In the genomic region with DNA sequence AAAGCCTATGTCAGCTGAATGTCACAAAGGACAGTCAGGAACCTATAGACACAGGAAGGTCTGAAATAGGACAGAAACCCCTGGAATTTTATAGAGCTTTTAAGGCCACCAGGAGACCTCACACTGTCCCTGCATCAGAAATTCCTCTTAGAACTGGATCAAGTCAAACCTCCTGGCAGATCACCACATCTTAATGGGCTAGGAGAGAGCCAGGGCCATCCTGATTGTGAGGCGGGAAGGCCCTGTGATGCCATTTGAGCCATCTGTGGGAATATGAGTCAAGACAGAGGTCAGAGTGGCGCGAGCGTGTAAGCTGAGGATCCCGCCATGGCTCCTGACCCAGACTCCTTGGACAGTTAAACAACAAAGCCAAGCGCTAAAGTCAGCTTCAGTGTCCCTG, we compare ENCODE assay signal across 13 mouse cellular contexts.
DNase-seq lines count a peak whose midpoint lies in the region; ATAC-seq lines count a peak whose summit lies in the region.
"Had no signal": no experiment of that assay in that cellular context is flagged by ENCODE, and none has a peak within 500 bp of the region (broad histone marks: within the 10 kb centered on the region; RNA-seq: fewer than 3 reads in every experiment).

No protein-coding gene starts in this region.

- no peaks in the 10 kb centered on the region for H3K36me3 ChIP-seq in heart, embryonic 13.5 days
- no peaks in the 10 kb centered on the region for H3K36me3 ChIP-seq in heart, embryonic 16.5 days (ENCODE audit: control insufficient read depth, insufficient read depth)
- no peaks in the 10 kb centered on the region for H3K36me3 ChIP-seq in liver, embryonic 13.5 days
- H3K36me3 ChIP-seq in midbrain, embryonic 14.5 days (ENCODE audit: control insufficient read depth, insufficient read depth, low read length): no peaks in the 10 kb centered on the region
- H3K36me3 ChIP-seq: lung, embryonic 15.5 days; midbrain, embryonic 10.5 days; neural tube, embryonic 12.5 days had no signal

- H3K4me1 ChIP-seq in heart, embryonic 13.5 days: peaks cover 87% of the 10 kb centered on the region
- peaks cover 45% of the 10 kb centered on the region for H3K4me1 ChIP-seq in heart, embryonic 16.5 days (ENCODE audit: control insufficient read depth, insufficient read depth, low read length)
- peaks cover 28% of the 10 kb centered on the region for H3K4me1 ChIP-seq in liver, embryonic 13.5 days (replicated peaks)
- no peaks in the 10 kb centered on the region for H3K4me1 ChIP-seq in midbrain, embryonic 14.5 days (ENCODE audit: control insufficient read depth, insufficient read depth, low read length)
- H3K4me1 ChIP-seq: neural tube, embryonic 12.5 days had no signal

- WGBS in heart, embryonic 13.5 days: 70% methylated on average over 6 of the region's 6 CpGs
- WGBS in heart, embryonic 16.5 days: 90% methylated on average over 6 of the region's 6 CpGs
- 75% methylated on average over 6 of the region's 6 CpGs for WGBS in liver, embryonic 13.5 days (ENCODE audit: insufficient replicate concordance)
- WGBS in midbrain, embryonic 14.5 days: 96% methylated on average over 6 of the region's 6 CpGs

- intact Hi-C loops in heart, postnatal 14 days (cut with DNase I): no loop called here

- H3K27ac ChIP-seq in heart, embryonic 13.5 days (replicated peaks): peak overlapping the region; percentile 68
- H3K27ac ChIP-seq in heart, embryonic 16.5 days (ENCODE audit: low read length): peak overlapping the region; percentile 78
- H3K27ac ChIP-seq in liver, embryonic 13.5 days: peak overlapping the region; percentile 77
- no peak overlapping the region for H3K27ac ChIP-seq in midbrain, embryonic 14.5 days (replicated peaks; ENCODE audit: low read depth, low read length)
- H3K27ac ChIP-seq: midbrain, embryonic 10.5 days; neural tube, embryonic 12.5 days had no signal

- H3K9me3 ChIP-seq in heart, embryonic 13.5 days: no peaks in the 10 kb centered on the region
- H3K9me3 ChIP-seq in heart, embryonic 16.5 days (replicated peaks; ENCODE audit: control insufficient read depth, low read length): no peaks in the 10 kb centered on the region
- no peaks in the 10 kb centered on the region for H3K9me3 ChIP-seq in liver, embryonic 13.5 days (replicated peaks)
- no peaks in the 10 kb centered on the region for H3K9me3 ChIP-seq in midbrain, embryonic 14.5 days (ENCODE audit: control insufficient read depth, low read length)
- H3K9me3 ChIP-seq: lung, embryonic 15.5 days; midbrain, embryonic 10.5 days; neural tube, embryonic 12.5 days had no signal

- no peak overlapping the region for H3K4me3 ChIP-seq in heart, embryonic 13.5 days
- H3K4me3 ChIP-seq in heart, embryonic 16.5 days (ENCODE audit: low read length): no peak overlapping the region
- H3K4me3 ChIP-seq in liver, embryonic 13.5 days (replicated peaks): no peak overlapping the region
- no peak overlapping the region for H3K4me3 ChIP-seq in midbrain, embryonic 14.5 days (replicated peaks; ENCODE audit: low read depth, low read length)
- H3K4me3 ChIP-seq: lung, embryonic 15.5 days; midbrain, embryonic 10.5 days; neural tube, embryonic 12.5 days had no signal

- no peak overlapping the region for H3K4me2 ChIP-seq in heart, embryonic 13.5 days
- no peak overlapping the region for H3K4me2 ChIP-seq in heart, embryonic 16.5 days (ENCODE audit: low read depth, low read length)
- H3K4me2 ChIP-seq in liver, embryonic 13.5 days: peak overlapping the region; percentile 17; the same call in 1 of the 2 replicates
- H3K4me2 ChIP-seq in midbrain, embryonic 14.5 days (ENCODE audit: low read length): no peak overlapping the region
- H3K4me2 ChIP-seq: lung, embryonic 15.5 days; neural tube, embryonic 12.5 days had no signal

- no peak for DNase-seq in heart, postnatal 14 days
- DNase-seq in cerebellum, adult 9-10 months: peak; percentile 79
- no peak for DNase-seq in liver, embryonic 13.5 days
- DNase-seq in midbrain, embryonic 14.5 days: no peak
- DNase-seq in urinary bladder, postnatal 4 days (ENCODE audit: low spot score in 2 of 2): no peak
- DNase-seq in retina, embryonic 14.5 days (ENCODE audit: low spot score): no peak
- DNase-seq: gastrocnemius, postnatal 14 days; right cerebral cortex, adult 18-20 months had no signal

- H3K27me3 ChIP-seq in heart, embryonic 13.5 days (replicated peaks): no peaks in the 10 kb centered on the region
- no peaks in the 10 kb centered on the region for H3K27me3 ChIP-seq in heart, embryonic 16.5 days (ENCODE audit: control insufficient read depth, insufficient read depth, low read length)
- H3K27me3 ChIP-seq in liver, embryonic 13.5 days: no peaks in the 10 kb centered on the region
- H3K27me3 ChIP-seq in midbrain, embryonic 14.5 days (ENCODE audit: control insufficient read depth, insufficient read depth, low read length): no peaks in the 10 kb centered on the region
- H3K27me3 ChIP-seq: lung, embryonic 15.5 days; neural tube, embryonic 12.5 days had no signal

- no peak overlapping the region for H3K9ac ChIP-seq in heart, embryonic 13.5 days
- H3K9ac ChIP-seq in heart, embryonic 16.5 days (ENCODE audit: low read length): no peak overlapping the region
- no peak overlapping the region for H3K9ac ChIP-seq in liver, embryonic 13.5 days
- H3K9ac ChIP-seq in midbrain, embryonic 14.5 days (replicated peaks; ENCODE audit: low read length): no peak overlapping the region
- H3K9ac ChIP-seq: lung, embryonic 15.5 days; neural tube, embryonic 12.5 days had no signal

- ATAC-seq in heart, embryonic 13.5 days (ENCODE audit: extremely low read depth, insufficient number of reproducible peaks, low FRiP score, low TSS enrichment): no peak
- ATAC-seq in heart, embryonic 16.5 days (replicated peaks; ENCODE audit: extremely low read depth, insufficient read depth, low FRiP score): no peak
- no peak for ATAC-seq in liver, embryonic 13.5 days (ENCODE audit: low read depth)
- ATAC-seq in midbrain, embryonic 14.5 days (ENCODE audit: low FRiP score, low TSS enrichment): no peak
